Mouse (Mus musculus) midbrain, postnatal 0 days (tissue): ENCODE results near the gene Parvg. TPM values are rescaled to one million over a fixed set of nuclear protein-coding genes. Genes with fewer than 3 reads are reported as not detected.
"Not testable (repeated sequence)": the region's sequence is repeated elsewhere in the genome, so short reads cannot be mapped to it uniquely, and the experiment has no call there.

Experiments used
- ATAC-seq: fragments of 200-750 bp; cut with Nextera tagmentation; 2 replicates; pipeline ENCODE4 v1.8.0; 2017; ENCODE audit warnings: moderate number of reproducible peaks, mild to moderate bottlenecking, moderate TSS enrichment, moderate library complexity; ENCODE audit not compliant: low FRiP score
- DNase-seq: peaks from one replicate; pipeline ENCODE4 v3.0.0-alpha.2; 2015; ENCODE audit warnings: low spot score
- H3K27ac ChIP-seq: fragments of 300-500 bp; sonication (generic); 2 replicates; pipeline ENCODE4 v1.5.1; 2014; ENCODE audit warnings: low read depth, mild to moderate bottlenecking, low read length, mixed read lengths
- H3K27me3 ChIP-seq: fragments of 300-500 bp; sonication (generic); 2 replicates; pipeline ENCODE4 v1.6.1; 2014; ENCODE audit warnings: low read length, control low read depth, mixed read lengths; ENCODE audit not compliant: insufficient read depth
- H3K36me3 ChIP-seq: fragments of 300-500 bp; sonication (generic); 2 replicates; pipeline ENCODE4 v1.6.1; 2014; ENCODE audit warnings: low read length, control low read depth, mixed read lengths; ENCODE audit not compliant: insufficient read depth
- H3K4me1 ChIP-seq: fragments of 300-500 bp; sonication (generic); 2 replicates; pipeline ENCODE4 v1.6.1; 2014; ENCODE audit warnings: mild to moderate bottlenecking, control low read depth, antibody characterized with exemption, low read length, mixed read lengths; ENCODE audit not compliant: insufficient read depth
- H3K4me2 ChIP-seq: fragments of 300-500 bp; sonication (generic); 2 replicates; pipeline ENCODE4 v1.6.1; 2014; ENCODE audit warnings: low read depth, mild to moderate bottlenecking, low read length, mixed read lengths; ENCODE audit not compliant: poor library complexity, severe bottlenecking
- H3K4me3 ChIP-seq: fragments of 300-500 bp; sonication (generic); 2 replicates; pipeline ENCODE4 v1.5.1; 2014; ENCODE audit warnings: low read depth, mild to moderate bottlenecking, low read length, moderate library complexity
- H3K9ac ChIP-seq: fragments of 300-500 bp; sonication (generic); replicated peaks from 2 replicates; pipeline ENCODE4 v1.6.1; 2014; ENCODE audit warnings: mild to moderate bottlenecking, low read length, moderate library complexity, mixed read lengths; ENCODE audit not compliant: poor library complexity, severe bottlenecking
- H3K9me3 ChIP-seq: fragments of 300-500 bp; sonication (generic); 2 replicates; pipeline ENCODE4 v1.6.1; 2016; ENCODE audit warnings: low read length, control low read depth
- CTCF ChIP-seq: IDR thresholded peaks from 2 replicates; pipeline ENCODE4 v1.5.1; 2016; ENCODE audit warnings: antibody characterized with exemption, mild to moderate bottlenecking
- WGBS: fragments of 180-500 bp; shearing (Covaris S2); extraction: QIAGEN DNeasy Blood & Tissue Kit; methylation state at CpG from one replicate; pipeline ENCODE4 v1.1.7; 2014; 5-methylcytosine and 5-hydroxymethylcytosine counted together
- polyA plus RNA-seq: library from polyadenylated mRNA; unstranded; fragments of >200 nt; fragmentation: Nextera tagmentation; extraction: Ambion mirVana; gene quantifications from 2 replicates; pipeline ENCODE4 v1.2.1, GENCODE M21; 2015
- total RNA-seq: library from RNA; depleted of rRNA; stranded (reverse); fragments of >200 nt; gene quantifications from 2 replicates; pipeline ENCODE4 v1.2.3, GENCODE M21; 2014

The Parvg gene
- total and polyA plus RNA-seq, 2 experiments from 2014 or later, result 1.7 TPM

- no peaks in the 10 kb centered on the region for H3K36me3 ChIP-seq
- no peaks in the 10 kb centered on the region for H3K9me3 ChIP-seq
- H3K4me1 ChIP-seq, result no peaks in the 10 kb centered on the region
- ATAC-seq (no peak), DNase-seq (no peak)
- H3K4me3 ChIP-seq, result no peak overlapping the region
- no peak overlapping the region for H3K9ac ChIP-seq
- H3K4me2 ChIP-seq, result no peak overlapping the region
- WGBS, result 77% methylated on average over 20 of the region's 20 CpGs
- H3K27ac ChIP-seq, result no peak overlapping the region
- TF ChIP-seq CTCF, result no peak
- no peaks in the 10 kb centered on the region for H3K27me3 ChIP-seq
Measured at GRCm38 (mm10) chr15:84282206-84283085, 41.4 kb upstream of the Parvg start.

DNA sequence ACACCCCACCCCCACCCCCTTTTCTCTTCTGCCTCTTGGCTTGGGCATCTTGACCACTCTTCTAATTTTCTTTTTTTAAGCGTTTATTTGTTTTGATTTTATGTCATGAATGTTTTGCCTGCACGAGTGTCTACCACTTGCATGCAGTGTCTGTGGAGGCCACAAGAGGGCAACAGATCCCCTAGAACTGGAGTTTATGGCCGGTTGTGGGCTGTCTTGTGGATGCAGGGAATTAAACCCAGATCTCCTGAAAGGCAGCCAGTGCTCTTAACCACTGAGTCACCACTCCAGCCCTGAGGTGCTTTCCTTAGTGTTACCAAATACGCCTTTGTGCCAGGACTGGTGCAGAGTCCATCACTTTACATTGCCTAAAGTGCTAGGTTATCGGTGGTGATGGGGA is 39.8 kb upstream of the Parvg start:
- Histone ChIP-seq H3K27me3 (no peaks in the 10 kb centered on the region), H3K4me1 (no peaks in the 10 kb centered on the region), H3K9ac (no peak overlapping the region), H3K27ac (no peak overlapping the region), H3K4me2 (no peak overlapping the region), H3K9me3 (no peaks in the 10 kb centered on the region), H3K36me3 (no peaks in the 10 kb centered on the region), H3K4me3 (no peak overlapping the region)
- TF ChIP-seq CTCF, result peak; percentile 73
- DNase-seq (no peak), ATAC-seq (no peak)
- WGBS, result 67% methylated on average over 5 of the region's 5 CpGs

DNA sequence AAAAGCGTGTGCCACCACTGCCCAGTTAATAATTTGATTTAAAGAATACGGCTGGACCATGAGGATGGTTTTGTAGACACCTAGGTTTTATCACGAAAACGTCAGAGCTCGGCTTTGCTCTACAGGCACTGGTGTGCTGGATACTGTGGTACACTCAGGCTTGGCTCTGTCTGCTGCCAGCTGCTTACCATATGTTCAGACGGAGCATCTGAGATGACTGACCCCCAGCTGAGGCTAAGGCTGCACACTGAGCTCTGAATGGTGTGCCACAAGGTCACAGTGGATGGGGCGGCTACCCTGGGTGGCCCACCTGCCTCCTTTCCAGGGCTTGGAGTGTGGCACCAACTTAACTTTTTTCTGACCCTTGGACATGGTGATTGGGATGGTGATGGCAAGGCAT is 38.4 kb upstream of the Parvg start:
- ATAC-seq (no peak), DNase-seq (peak; percentile 39)
- Histone ChIP-seq H3K4me2 (no peak overlapping the region), H3K4me3 (no peak overlapping the region), H3K27me3 (no peaks in the 10 kb centered on the region), H3K9ac (no peak overlapping the region), H3K9me3 (no peaks in the 10 kb centered on the region), H3K4me1 (no peaks in the 10 kb centered on the region), H3K27ac (no peak overlapping the region), H3K36me3 (no peaks in the 10 kb centered on the region)
- 83% methylated on average over 7 of the region's 7 CpGs for WGBS
- TF ChIP-seq CTCF, result no peak

DNA sequence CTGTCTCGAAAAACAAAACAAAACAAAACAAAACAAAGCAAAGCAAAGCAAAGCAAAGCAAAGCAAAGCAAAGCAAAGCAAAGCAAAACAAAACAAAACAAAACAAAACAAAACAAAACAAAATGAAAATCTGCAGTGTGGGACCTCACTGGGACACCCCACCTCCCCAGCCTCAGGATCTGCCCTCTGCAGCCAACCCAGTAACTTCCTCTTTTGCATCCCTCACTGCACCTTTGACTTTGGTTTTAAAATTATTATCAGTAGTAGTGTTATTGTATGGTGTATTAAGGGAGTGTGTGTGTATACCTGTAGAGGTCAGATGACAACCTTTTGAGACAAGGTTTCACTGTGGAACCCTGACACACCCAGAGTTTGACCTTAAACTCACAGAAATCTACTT is 34.9 kb upstream of the Parvg start:
- H3K4me3 ChIP-seq, H3K27ac ChIP-seq, H3K27me3 ChIP-seq, H3K9me3 ChIP-seq, H3K9ac ChIP-seq, ATAC-seq, H3K36me3 ChIP-seq, H3K4me1 ChIP-seq, H3K4me2 ChIP-seq, DNase-seq: not testable (repeated sequence)
- WGBS, result 95% methylated on average over 1 of the region's 1 CpGs

GRCm38 (mm10) chr15:84291097-84291496 is 32.7 kb upstream of the Parvg start:
- Histone ChIP-seq H3K27me3 (no peaks in the 10 kb centered on the region), H3K9me3 (no peaks in the 10 kb centered on the region), H3K36me3 (no peaks in the 10 kb centered on the region), H3K4me3 (no peak overlapping the region), H3K4me1 (no peaks in the 10 kb centered on the region), H3K27ac (no peak overlapping the region), H3K4me2 (no peak overlapping the region), H3K9ac (no peak overlapping the region)
- TF ChIP-seq CTCF, result no peak
- no peak for DNase-seq
- WGBS, result 97% methylated on average over 5 of the region's 5 CpGs
- ATAC-seq, result no peak

GRCm38 (mm10) chr15:84293590-84293989 is 30.2 kb upstream of the Parvg start:
- Histone ChIP-seq H3K27me3 (no peaks in the 10 kb centered on the region), H3K9ac (no peak overlapping the region), H3K27ac (no peak overlapping the region), H3K4me2 (no peak overlapping the region), H3K4me3 (no peak overlapping the region), H3K4me1 (peaks cover 2% of the 10 kb centered on the region; the same call in 1 of the 2 replicates), H3K36me3 (no peaks in the 10 kb centered on the region), H3K9me3 (no peaks in the 10 kb centered on the region)
- TF ChIP-seq CTCF, result no peak
- ATAC-seq (no peak), DNase-seq (no peak)
- 73% methylated on average over 12 of the region's 12 CpGs for WGBS
